Mouse (Mus musculus) liver, embryonic 11.5 days (tissue): ENCODE data around the gene Spo11. TPM values are rescaled to one million over a fixed set of nuclear protein-coding genes. Genes with fewer than 3 reads are reported as not detected.
A peak's percentile ranks its signal among the peaks of the same experiment; 100 is the strongest.

Source experiments
- ATAC-seq: fragments of 200-750 bp; cut with Nextera tagmentation; replicated peaks from 2 replicates; pipeline ENCODE4 v1.8.0; 2017; ENCODE audit warnings: moderate number of reproducible peaks, mild to moderate bottlenecking, moderate TSS enrichment, moderate library complexity; ENCODE audit not compliant: low FRiP score
- DNase-seq: peaks from one replicate; pipeline ENCODE4 v3.0.0-alpha.2; 2017; ENCODE audit warnings: low spot score
- H3K27ac ChIP-seq: fragments of 300-500 bp; sonication (generic); 2 replicates; pipeline ENCODE4 v1.5.1; 2014; ENCODE audit warnings: mild to moderate bottlenecking, low read depth, low read length, control low read depth
- H3K27me3 ChIP-seq: fragments of 300-500 bp; sonication (generic); replicated peaks from 2 replicates; pipeline ENCODE4 v1.6.1; 2014; ENCODE audit warnings: low read length, mixed read lengths; ENCODE audit not compliant: control insufficient read depth, insufficient read depth
- H3K36me3 ChIP-seq: fragments of 300-500 bp; sonication (generic); 2 replicates; pipeline ENCODE4 v1.6.1; 2014; ENCODE audit warnings: mild to moderate bottlenecking, low read length, moderate library complexity, mixed read lengths; ENCODE audit not compliant: control insufficient read depth, insufficient read depth
- H3K4me1 ChIP-seq: fragments of 300-500 bp; sonication (generic); replicated peaks from 2 replicates; pipeline ENCODE4 v1.6.1; 2014; ENCODE audit warnings: low read length, mixed read lengths; ENCODE audit not compliant: control insufficient read depth, insufficient read depth
- H3K4me2 ChIP-seq: fragments of 300-500 bp; sonication (generic); 2 replicates; pipeline ENCODE4 v1.6.1; 2014; ENCODE audit warnings: mild to moderate bottlenecking, control low read depth, moderate library complexity
- H3K4me3 ChIP-seq: fragments of 300-500 bp; sonication (generic); 2 replicates; pipeline ENCODE4 v1.5.1; 2014; ENCODE audit warnings: low read depth, low read length, control low read depth
- H3K9ac ChIP-seq: fragments of 300-500 bp; sonication (generic); 2 replicates; pipeline ENCODE4 v1.6.1; 2014; ENCODE audit warnings: low read depth, low read length, control low read depth
- H3K9me3 ChIP-seq: fragments of 300-500 bp; sonication (generic); 2 replicates; pipeline ENCODE4 v1.6.1; 2016; ENCODE audit warnings: low read length, inconsistent platforms, mixed read lengths; ENCODE audit not compliant: control insufficient read depth
- WGBS: fragments of 180-500 bp; shearing (Covaris S2); extraction: QIAGEN DNeasy Blood & Tissue Kit; methylation state at CpG from one replicate; pipeline ENCODE4 v1.1.7; 2014; 5-methylcytosine and 5-hydroxymethylcytosine counted together
- polyA plus RNA-seq: library from polyadenylated mRNA; unstranded; fragments of >200 nt; fragmentation: Nextera tagmentation; extraction: Ambion mirVana; gene quantifications from 2 replicates; pipeline ENCODE4 v1.2.1, GENCODE M21; 2014

The Spo11 gene
- polyA plus RNA-seq: 0.13 TPM in 1 of 2 replicates, not detected in the other

- Histone ChIP-seq H3K9ac (no peak within 1 kb of the TSS), H3K27ac (no peak within 1 kb of the TSS), H3K27me3 (no peaks in the 10 kb centered on the region), H3K4me3 (peak within 1 kb of the TSS; percentile 16; the same call in 1 of the 2 replicates), H3K4me2 (peak within 1 kb of the TSS; percentile 28), H3K4me1 (peaks cover 6% of the 10 kb centered on the region; the same call in 1 of the 2 replicates), H3K36me3 (no peaks in the 10 kb centered on the region), H3K9me3 (no peaks in the 10 kb centered on the region)
- DNase-seq (no peak), ATAC-seq (no peak)
- 18% methylated on average over 14 of the region's 14 CpGs for WGBS
Measured at GRCm38 (mm10) chr2:172977409-172978130, at the start of gene Spo11. Gene Spo11 (plus strand): TSS chr2:172977700.

- Histone ChIP-seq H3K27me3 (peaks cover 20% of the 10 kb centered on the region), H3K27ac (no peak overlapping the region), H3K4me1 (peaks cover 6% of the 10 kb centered on the region), H3K36me3 (no peaks in the 10 kb centered on the region), H3K9ac (no peak overlapping the region), H3K9me3 (no peaks in the 10 kb centered on the region), H3K4me2 (no peak overlapping the region), H3K4me3 (no peak overlapping the region)
- DNase-seq (no peak), ATAC-seq (no peak)
- 83% methylated on average over 14 of the region's 14 CpGs for WGBS
Measured at GRCm38 (mm10) chr2:172929905-172930436, 47.5 kb upstream of the Spo11 start.

GRCm38 (mm10) chr2:172931137-172931898 is 46.2 kb upstream of the Spo11 start:
- Histone ChIP-seq H3K36me3 (no peaks in the 10 kb centered on the region), H3K27ac (no peak overlapping the region), H3K9me3 (no peaks in the 10 kb centered on the region), H3K4me1 (peaks cover 10% of the 10 kb centered on the region), H3K27me3 (peaks cover 33% of the 10 kb centered on the region), H3K4me2 (no peak overlapping the region), H3K4me3 (no peak overlapping the region), H3K9ac (no peak overlapping the region)
- ATAC-seq (no peak), DNase-seq (no peak)
- 81% methylated on average over 17 of the region's 17 CpGs for WGBS

- peaks cover 58% of the 10 kb centered on the region for H3K27me3 ChIP-seq
- no peaks in the 10 kb centered on the region for H3K36me3 ChIP-seq
- 6% methylated on average over 34 of the region's 34 CpGs for WGBS
- H3K27ac ChIP-seq: no peak overlapping the region
- no peak overlapping the region for H3K4me3 ChIP-seq
- H3K9ac ChIP-seq: no peak overlapping the region
- peaks cover 20% of the 10 kb centered on the region for H3K4me1 ChIP-seq
- no peaks in the 10 kb centered on the region for H3K9me3 ChIP-seq
- DNase-seq (no peak), ATAC-seq (no peak)
- peak overlapping the region; percentile 18 for H3K4me2 ChIP-seq
Measured at GRCm38 (mm10) chr2:172933631-172934419, 43.7 kb upstream of the Spo11 start.

- Histone ChIP-seq H3K36me3 (no peaks in the 10 kb centered on the region), H3K9ac (no peak overlapping the region), H3K4me3 (no peak overlapping the region), H3K27ac (no peak overlapping the region), H3K4me2 (peak overlapping the region; percentile 18), H3K9me3 (no peaks in the 10 kb centered on the region), H3K4me1 (peaks cover 20% of the 10 kb centered on the region), H3K27me3 (peaks cover 64% of the 10 kb centered on the region)
- WGBS: 15% methylated on average over 8 of the region's 8 CpGs
- ATAC-seq (no peak), DNase-seq (no peak)
Measured at GRCm38 (mm10) chr2:172934420-172934788, 43.1 kb upstream of the Spo11 start.

GRCm38 (mm10) chr2:172934891-172935740 is 42.4 kb upstream of the Spo11 start:
- 15% methylated on average over 30 of the region's 30 CpGs for WGBS
- peaks cover 20% of the 10 kb centered on the region for H3K4me1 ChIP-seq

GRCm38 (mm10) chr2:172935776-172936562 is 41.5 kb upstream of the Spo11 start:
- Histone ChIP-seq H3K4me2 (peak overlapping the region; percentile 18; the same call in 1 of the 2 replicates), H3K27ac (no peak overlapping the region), H3K4me1 (peaks cover 20% of the 10 kb centered on the region), H3K9ac (no peak overlapping the region), H3K9me3 (no peaks in the 10 kb centered on the region), H3K27me3 (peaks cover 80% of the 10 kb centered on the region), H3K4me3 (no peak overlapping the region), H3K36me3 (no peaks in the 10 kb centered on the region)
- 30% methylated on average over 12 of the region's 12 CpGs for WGBS
- DNase-seq (no peak), ATAC-seq (no peak)

More at GRCm38 (mm10) chr2:172934891-172935740, 42.4 kb upstream of the Spo11 start:
- Histone ChIP-seq H3K36me3 (no peaks in the 10 kb centered on the region), H3K9me3 (no peaks in the 10 kb centered on the region), H3K27ac (no peak overlapping the region), H3K9ac (no peak overlapping the region), H3K4me3 (no peak overlapping the region), H3K27me3 (peaks cover 71% of the 10 kb centered on the region), H3K4me2 (peak overlapping the region; percentile 18)
- ATAC-seq: 0 out of 2 replicates have a peak, but pooled peaks have one; percentile 18
- no peak for DNase-seq
